15 mouse cellular contexts compared by ENCODE assay signal in the genomic region with DNA sequence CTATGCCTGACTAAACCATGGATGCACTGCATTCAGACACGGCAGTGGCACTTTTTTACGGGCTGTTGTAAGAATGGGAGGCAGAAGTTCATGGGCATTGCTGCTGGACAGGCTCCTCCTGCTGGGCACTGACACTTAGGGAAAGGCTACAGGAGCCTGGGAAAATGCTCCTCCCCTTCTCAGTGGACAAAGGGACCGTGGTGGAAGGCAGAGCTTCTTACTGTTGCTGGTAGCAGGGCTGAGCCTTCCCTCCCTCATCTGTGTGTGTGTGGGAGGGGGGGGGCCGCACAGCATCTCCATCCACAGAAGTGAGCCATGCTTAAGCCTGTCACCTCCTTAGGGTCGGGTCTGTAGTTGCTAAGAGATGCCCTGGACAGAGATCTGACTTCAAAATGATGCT. TPM values are rescaled to one million over a fixed set of nuclear protein-coding genes. Genes with fewer than 3 reads are reported as not detected.
DNase-seq lines count a peak whose midpoint lies in the region; ATAC-seq and TF ChIP-seq lines count a peak whose summit lies in the region.
"Had no signal": no experiment of that assay in that cellular context is flagged by ENCODE, and none has a peak within 500 bp of the region (broad histone marks: within the 10 kb centered on the region; RNA-seq: fewer than 3 reads in every experiment).

No protein-coding gene starts in this region.

- TF ChIP-seq CTCF in forebrain, postnatal 0 days (IDR thresholded peaks at IDR 0.05; ENCODE audit: low read depth), result no peak
- peak; percentile 20; the same call in 1 of the 2 replicates for TF ChIP-seq CTCF in liver, postnatal 0 days (IDR thresholded peaks at IDR 0.05; ENCODE audit: low read depth)
- TF ChIP-seq CTCF in olfactory bulb, adult 2 months (IDR thresholded peaks at IDR 0.05; ENCODE audit: insufficient read depth, low read depth, low read length), result no peak

- no peak for TF ChIP-seq POLR2A in olfactory bulb, adult 2 months (IDR thresholded peaks at IDR 0.05; ENCODE audit: insufficient read depth, low read depth, low read length)

- peaks cover 31% of the 10 kb centered on the region for H3K36me3 ChIP-seq in forebrain, postnatal 0 days (ENCODE audit: insufficient read depth)
- no peaks in the 10 kb centered on the region for H3K36me3 ChIP-seq in forebrain, embryonic 16.5 days (ENCODE audit: control insufficient read depth, insufficient read depth)
- no peaks in the 10 kb centered on the region; the same call in 1 of the 2 replicates for H3K36me3 ChIP-seq in liver, postnatal 0 days (replicated peaks; ENCODE audit: insufficient read depth, low read length)

- TF ChIP-seq EP300 in liver, postnatal 0 days (IDR thresholded peaks at IDR 0.05; ENCODE audit: low read depth), result no peak

- H3K27me3 ChIP-seq in forebrain, postnatal 0 days (ENCODE audit: insufficient read depth, low read length), result no peaks in the 10 kb centered on the region
- no peaks in the 10 kb centered on the region for H3K27me3 ChIP-seq in forebrain, embryonic 16.5 days (replicated peaks; ENCODE audit: control insufficient read depth, insufficient read depth, low read length)
- H3K27me3 ChIP-seq in liver, postnatal 0 days (ENCODE audit: insufficient read depth, low read length), result no peaks in the 10 kb centered on the region
- H3K27me3 ChIP-seq: heart, embryonic 12.5 days had no signal

- no peaks in the 10 kb centered on the region for H3K9me3 ChIP-seq in forebrain, postnatal 0 days (ENCODE audit: low read length)
- no peaks in the 10 kb centered on the region for H3K9me3 ChIP-seq in forebrain, embryonic 16.5 days (ENCODE audit: control insufficient read depth, low read length)
- H3K9me3 ChIP-seq in liver, postnatal 0 days (ENCODE audit: low read length), result no peaks in the 10 kb centered on the region
- H3K9me3 ChIP-seq: heart, embryonic 12.5 days had no signal

- no peak overlapping the region for H3K27ac ChIP-seq in forebrain, postnatal 0 days (ENCODE audit: low read depth, low read length)
- no peak overlapping the region for H3K27ac ChIP-seq in forebrain, embryonic 16.5 days (ENCODE audit: low read length)
- H3K27ac ChIP-seq in liver, postnatal 0 days (ENCODE audit: low read depth), result 0 out of 2 replicates have a peak overlapping the region, but pooled peaks have one; percentile 49
- H3K27ac ChIP-seq in olfactory bulb, adult 2 months (ENCODE audit: insufficient read depth, low read depth, low read length), result 0 out of 2 replicates have a peak overlapping the region, but pooled peaks have one; percentile 4
- H3K27ac ChIP-seq: liver, embryonic 14.5 days had no signal

- no peak overlapping the region for H3K9ac ChIP-seq in forebrain, postnatal 0 days
- H3K9ac ChIP-seq in forebrain, embryonic 16.5 days (replicated peaks; ENCODE audit: low read depth, low read length), result no peak overlapping the region
- no peak overlapping the region for H3K9ac ChIP-seq in liver, postnatal 0 days (replicated peaks)
- H3K9ac ChIP-seq: heart, embryonic 12.5 days; liver, embryonic 14.5 days had no signal

- DNase-seq in forebrain, postnatal 0 days, result no peak
- no peak for DNase-seq in liver, postnatal 0 days
- DNase-seq in liver, result no peak
- peak; percentile 48 for DNase-seq in brain, adult 2 months (ENCODE audit: low read depth, low spot score)
- DNase-seq in left cerebral cortex, adult 9 months (ENCODE audit: low spot score in 2 of 2), result no peak
- no peak for DNase-seq in adrenal gland, adult 18-20 months (ENCODE audit: low spot score in 2 of 2)
- DNase-seq: adrenal gland, adult 8-10 months; cerebellum, postnatal 10 days; kidney, adult 9 months; right cerebral cortex, postnatal 25 days had no signal

- H3K4me1 ChIP-seq in forebrain, postnatal 0 days (ENCODE audit: insufficient read depth), result no peaks in the 10 kb centered on the region
- no peaks in the 10 kb centered on the region for H3K4me1 ChIP-seq in forebrain, embryonic 16.5 days (replicated peaks; ENCODE audit: control insufficient read depth, insufficient read depth, low read length)
- peaks cover 9% of the 10 kb centered on the region for H3K4me1 ChIP-seq in liver, postnatal 0 days (ENCODE audit: insufficient read depth)
- H3K4me1 ChIP-seq in olfactory bulb, adult 2 months (ENCODE audit: control insufficient read depth, insufficient read depth, low read length), result peaks cover 21% of the 10 kb centered on the region

- H3K4me2 ChIP-seq in forebrain, postnatal 0 days (ENCODE audit: low read depth), result no peak overlapping the region
- no peak overlapping the region for H3K4me2 ChIP-seq in forebrain, embryonic 16.5 days (ENCODE audit: low read length)
- H3K4me2 ChIP-seq in liver, postnatal 0 days (ENCODE audit: low read depth, low read length), result 0 out of 2 replicates have a peak overlapping the region, but pooled peaks have one; percentile 29
- H3K4me2 ChIP-seq: heart, embryonic 12.5 days had no signal

- ATAC-seq in forebrain, postnatal 0 days, result 0 out of 2 replicates have a peak, but pooled peaks have one; percentile 11
- no peak for ATAC-seq in forebrain, embryonic 16.5 days
- ATAC-seq in liver, postnatal 0 days, result no peak

- 51% methylated on average over 5 of the region's 5 CpGs for whole genome bisulfite sequencing in forebrain, postnatal 0 days
- WGBS in forebrain, embryonic 16.5 days, result 55% methylated on average over 5 of the region's 5 CpGs
- 64% methylated on average over 5 of the region's 5 CpGs for WGBS in liver, postnatal 0 days (ENCODE audit: insufficient replicate concordance)
- WGBS in olfactory bulb, adult 2 months, result 53% methylated on average over 5 of the region's 5 CpGs

- no peak overlapping the region for H3K4me3 ChIP-seq in forebrain, postnatal 0 days (ENCODE audit: low read depth, low read length)
- H3K4me3 ChIP-seq in forebrain, embryonic 16.5 days (replicated peaks; ENCODE audit: low read length), result no peak overlapping the region
- no peak overlapping the region for H3K4me3 ChIP-seq in liver, postnatal 0 days (ENCODE audit: low read depth, low read length)
- no peak overlapping the region for H3K4me3 ChIP-seq in olfactory bulb, adult 2 months (ENCODE audit: insufficient read depth, low read depth, low read length)
- H3K4me3 ChIP-seq: heart, embryonic 12.5 days had no signal

RNA-seq across cellular contexts. Expression of a gene that starts 5.2 kb away (rescaled TPM):
- total RNA-seq in forebrain, postnatal 0 days (2014; rRNA removed), result not detected in 2 replicates
- not detected in 2 replicates for polyA plus RNA-seq in forebrain, postnatal 0 days (2015; fragmentation: Nextera tagmentation; extraction: Ambion mirVana)
- polyA plus RNA-seq in forebrain, embryonic 16.5 days (2015; fragmentation: Nextera tagmentation; extraction: Ambion mirVana), result 0.18 TPM in 1 of 2 replicates, not detected in the other
- not detected in 2 replicates for polyA plus RNA-seq in liver, postnatal 0 days (2015; fragmentation: Nextera tagmentation; extraction: Ambion mirVana)
- polyA plus RNA-seq in olfactory bulb, adult 2 months (2012; ENCODE audit: insufficient read depth, insufficient read length, low replicate concordance, missing spikeins), result not detected in 2 replicates
- not detected for total RNA-seq in adrenal gland, adult 18-20 months (2021)
- total RNA-seq: adrenal gland, adult 8-10 months; left cerebral cortex, adult 18-20 months had no signal
- polyA plus RNA-seq: heart, embryonic 12.5 days; liver, embryonic 14.5 days had no signal

RNA-seq across cellular contexts. Expression of a gene that starts 23.3 kb away (rescaled TPM):
- total RNA-seq in forebrain, postnatal 0 days (2014; rRNA removed), result 3.7 and 5.3 TPM in 2 replicates
- polyA plus RNA-seq in forebrain, postnatal 0 days (2015; fragmentation: Nextera tagmentation; extraction: Ambion mirVana), result 1.5 and 2.1 TPM in 2 replicates
- polyA plus RNA-seq in forebrain, embryonic 16.5 days (2015; fragmentation: Nextera tagmentation; extraction: Ambion mirVana), result 3.2 TPM in 2 replicates
- 2.2 and 2.6 TPM in 2 replicates for polyA plus RNA-seq in liver, postnatal 0 days (2015; fragmentation: Nextera tagmentation; extraction: Ambion mirVana)
- polyA plus RNA-seq in olfactory bulb, adult 2 months (2012; ENCODE audit: insufficient read depth, insufficient read length, low replicate concordance, missing spikeins), result not detected in 2 replicates
- 1 to 10 TPM; 4.0 to 6.3 TPM for total RNA-seq in adrenal gland, adult 18-20 months (2021)

RNA-seq across cellular contexts. Expression of a gene that starts 24.5 kb away (rescaled TPM):
- 10.1 and 12.4 TPM in 2 replicates for total RNA-seq in forebrain, postnatal 0 days (2014; rRNA removed)
- polyA plus RNA-seq in forebrain, postnatal 0 days (2015; fragmentation: Nextera tagmentation; extraction: Ambion mirVana), result 12.0 and 14.4 TPM in 2 replicates
- polyA plus RNA-seq in forebrain, embryonic 16.5 days (2015; fragmentation: Nextera tagmentation; extraction: Ambion mirVana), result 14.1 and 18.6 TPM in 2 replicates
- 3.9 TPM in 2 replicates for polyA plus RNA-seq in liver, postnatal 0 days (2015; fragmentation: Nextera tagmentation; extraction: Ambion mirVana)
- polyA plus RNA-seq in olfactory bulb, adult 2 months (2012; ENCODE audit: insufficient read depth, insufficient read length, low replicate concordance, missing spikeins), result not detected in 2 replicates
- 10 to 100 TPM in 1 of 2 experiments, 1 to 10 TPM in 1; 9.5 to 12.0 TPM for total RNA-seq in adrenal gland, adult 18-20 months (2021)

Comparison
In these comparisons a context has a peak if more than half of its experiments do, and no peak if none do; other contexts are left out.
1. H3K27ac ChIP-seq: peak in liver, postnatal 0 days (single experiment) and olfactory bulb, adult 2 months (single experiment); none in forebrain, postnatal 0 days (single experiment) and forebrain, embryonic 16.5 days (single experiment).